24 mouse cellular contexts compared by ENCODE assay signal in the genomic region with DNA sequence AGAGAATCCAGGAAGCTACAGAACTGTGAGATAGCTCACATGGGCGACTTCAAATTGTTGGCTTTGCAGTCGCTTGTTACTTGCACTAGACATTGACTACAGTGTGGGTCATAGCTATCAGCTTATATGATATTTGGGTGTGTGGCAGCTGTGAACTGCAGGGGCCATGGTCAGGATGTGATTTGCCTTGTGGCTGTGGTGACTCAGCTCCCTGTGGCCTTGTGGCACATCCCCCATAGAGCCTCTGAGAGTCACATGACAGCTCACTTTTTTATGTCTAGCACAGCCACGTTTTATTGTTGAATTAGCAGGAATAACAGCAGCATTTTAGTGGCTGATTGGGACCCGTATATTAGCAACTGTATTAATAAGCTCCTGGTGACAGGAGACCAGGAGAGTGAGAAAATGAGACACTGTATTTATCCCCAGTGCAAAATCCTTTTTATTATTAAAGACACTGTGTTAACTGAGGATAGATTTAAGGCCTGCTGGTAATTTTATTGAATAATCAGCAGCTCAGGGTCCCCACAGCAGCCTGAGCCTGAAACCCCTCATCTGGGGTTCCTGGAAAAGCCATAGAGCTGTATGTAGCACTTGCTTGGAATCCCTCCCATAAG.
A peak's percentile ranks its signal among the peaks of the same experiment; 100 is the strongest.
DNase-seq lines count a peak whose midpoint lies in the region; ATAC-seq lines count a peak whose summit lies in the region.
"Had no signal": no experiment of that assay in that cellular context is flagged by ENCODE, and none has a peak within 500 bp of the region (broad histone marks: within the 10 kb centered on the region; RNA-seq: fewer than 3 reads in every experiment).

No protein-coding gene starts in this region.

- intact Hi-C loops in heart, postnatal 25 days (cut with DNase I), result no loop called here

- H3K27ac ChIP-seq in heart, embryonic 10.5 days, result peak overlapping the region; percentile 83
- no peak overlapping the region for H3K27ac ChIP-seq in neural tube, embryonic 15.5 days (replicated peaks)
- no peak overlapping the region for H3K27ac ChIP-seq in limb, embryonic 10.5 days
- H3K27ac ChIP-seq: forebrain, embryonic 10.5 days; hindbrain, embryonic 12.5 days; layer of hippocampus, adult 2 months; midbrain, embryonic 15.5 days; stomach, embryonic 15.5 days had no signal

- no peak overlapping the region for H3K4me3 ChIP-seq in heart, embryonic 10.5 days
- no peak overlapping the region for H3K4me3 ChIP-seq in neural tube, embryonic 15.5 days (replicated peaks)
- H3K4me3 ChIP-seq in limb, embryonic 10.5 days, result no peak overlapping the region
- H3K4me3 ChIP-seq: forebrain, embryonic 10.5 days; hindbrain, embryonic 12.5 days; layer of hippocampus, adult 2 months; midbrain, embryonic 15.5 days; stomach, embryonic 15.5 days had no signal

- WGBS in heart, embryonic 10.5 days, result 71% methylated on average over 4 of the region's 4 CpGs
- WGBS in neural tube, embryonic 15.5 days, result 58% methylated on average over 4 of the region's 4 CpGs
- 77% methylated on average over 4 of the region's 4 CpGs for WGBS in limb, embryonic 10.5 days

- no peak overlapping the region for H3K4me2 ChIP-seq in neural tube, embryonic 15.5 days
- H3K4me2 ChIP-seq: hindbrain, embryonic 12.5 days; midbrain, embryonic 15.5 days; stomach, embryonic 15.5 days had no signal

- no peak overlapping the region for H3K9ac ChIP-seq in neural tube, embryonic 15.5 days (replicated peaks)
- H3K9ac ChIP-seq: hindbrain, embryonic 12.5 days; midbrain, embryonic 15.5 days; stomach, embryonic 15.5 days had no signal

- DNase-seq in heart, embryonic 10.5 days (ENCODE audit: low spot score), result no peak
- no peak for DNase-seq in heart, postnatal 25 days (ENCODE audit: low spot score)
- peak; percentile 47 for DNase-seq in ovary, adult 18-20 months (ENCODE audit: low spot score)
- no peak for DNase-seq in ovary, postnatal 36 days (ENCODE audit: low spot score)
- peak; percentile 60 for DNase-seq in adrenal gland, postnatal 25 days
- no peak for DNase-seq in limb, embryonic 10.5 days (ENCODE audit: low spot score)
- no peak for DNase-seq in right cerebral cortex, postnatal 14 days
- DNase-seq: B cell, adult 2 months; cerebellum, adult 11-12 months; cerebellum, postnatal 14 days; kidney, adult 18-20 months; kidney, postnatal 14 days; left cerebral cortex, postnatal 4 days; lung, adult 18-20 months; lung, postnatal 14 days; right cerebral cortex, postnatal 25 days; thymus, adult 18-20 months had no signal

- no peaks in the 10 kb centered on the region for H3K36me3 ChIP-seq in heart, embryonic 10.5 days
- H3K36me3 ChIP-seq in neural tube, embryonic 15.5 days, result no peaks in the 10 kb centered on the region
- H3K36me3 ChIP-seq in limb, embryonic 10.5 days, result no peaks in the 10 kb centered on the region
- H3K36me3 ChIP-seq: forebrain, embryonic 10.5 days; hindbrain, embryonic 12.5 days; midbrain, embryonic 15.5 days; stomach, embryonic 15.5 days had no signal

- peaks cover 72% of the 10 kb centered on the region for H3K4me1 ChIP-seq in heart, embryonic 10.5 days
- H3K4me1 ChIP-seq in neural tube, embryonic 15.5 days, result peaks cover 21% of the 10 kb centered on the region
- H3K4me1 ChIP-seq in limb, embryonic 10.5 days, result peaks cover 30% of the 10 kb centered on the region
- H3K4me1 ChIP-seq: stomach, embryonic 15.5 days had no signal

- H3K27me3 ChIP-seq in heart, embryonic 10.5 days (ENCODE audit: insufficient read depth, poor library complexity, severe bottlenecking), result no peaks in the 10 kb centered on the region
- H3K27me3 ChIP-seq in neural tube, embryonic 15.5 days (replicated peaks), result peaks cover 19% of the 10 kb centered on the region
- H3K27me3 ChIP-seq in limb, embryonic 10.5 days (ENCODE audit: low read depth, poor library complexity, severe bottlenecking), result no peaks in the 10 kb centered on the region; the same call in 1 of the 2 replicates
- H3K27me3 ChIP-seq: midbrain, embryonic 15.5 days; stomach, embryonic 15.5 days had no signal

- H3K9me3 ChIP-seq in heart, embryonic 10.5 days, result no peaks in the 10 kb centered on the region
- H3K9me3 ChIP-seq in neural tube, embryonic 15.5 days (replicated peaks), result no peaks in the 10 kb centered on the region
- H3K9me3 ChIP-seq in limb, embryonic 10.5 days (replicated peaks), result no peaks in the 10 kb centered on the region
- H3K9me3 ChIP-seq: forebrain, embryonic 10.5 days; hindbrain, embryonic 12.5 days; midbrain, embryonic 15.5 days; stomach, embryonic 15.5 days had no signal

- peak; percentile 28; the same call in 1 of the 2 replicates for ATAC-seq in neural tube, embryonic 15.5 days (ENCODE audit: low FRiP score)
- ATAC-seq: activated CD4-positive, CD25-positive, alpha-beta regulatory T cell, adult 4 months; midbrain, embryonic 15.5 days had no signal

Comparison
In these comparisons a context has a peak if more than half of its experiments do, and no peak if none do; other contexts are left out.
1. DNase-seq: peak in ovary, adult 18-20 months (single experiment) and adrenal gland, postnatal 25 days (single experiment); none in heart, embryonic 10.5 days (single experiment), heart, postnatal 25 days (single experiment), ovary, postnatal 36 days (single experiment), limb, embryonic 10.5 days (single experiment) and right cerebral cortex, postnatal 14 days (single experiment).